Mouse (Mus musculus) liver, adult 2 months (tissue): Measurements from ENCODE around the gene Rita1. TPM values are rescaled to one million over a fixed set of nuclear protein-coding genes. Genes with fewer than 3 reads are reported as not detected.

Source experiments
- DNase-seq: peaks from one replicate; pipeline ENCODE4 v3.0.0-alpha.2; 2011; ENCODE audit warnings: low read depth, low spot score; ENCODE audit errors: extremely low read depth
- H3K27ac ChIP-seq: fragments of 200-500 bp; replicated peaks from 2 replicates; pipeline ENCODE4 v1.5.1; 2012; ENCODE audit warnings: low read depth, mild to moderate bottlenecking, control low read depth, inconsistent platforms, low read length; ENCODE audit not compliant: insufficient read depth
- H3K27me3 ChIP-seq: fragments of 200-500 bp; 2 replicates; pipeline ENCODE4 v1.6.1; 2012; ENCODE audit warnings: mild to moderate bottlenecking, moderate library complexity, low read length, inconsistent platforms; ENCODE audit not compliant: control insufficient read depth, insufficient read depth
- H3K36me3 ChIP-seq: fragments of 200-500 bp; 2 replicates; pipeline ENCODE4 v1.6.1; 2012; ENCODE audit warnings: low read length, inconsistent platforms; ENCODE audit not compliant: control insufficient read depth, insufficient read depth
- H3K4me1 ChIP-seq: fragments of 200-500 bp; 2 replicates; pipeline ENCODE4 v1.6.1; 2011; ENCODE audit warnings: low read length; ENCODE audit not compliant: control insufficient read depth, insufficient read depth
- H3K4me3 ChIP-seq: fragments of 200-500 bp; 2 replicates; pipeline ENCODE4 v1.5.1; 2011; ENCODE audit warnings: low read depth, mild to moderate bottlenecking, control low read depth, low read length, moderate library complexity; ENCODE audit not compliant: insufficient read depth
- H3K79me2 ChIP-seq: fragments of 200-500 bp; 2 replicates; pipeline ENCODE4 v1.6.1; 2012; ENCODE audit warnings: inconsistent platforms, mild to moderate bottlenecking, low read length, moderate library complexity; ENCODE audit not compliant: control insufficient read depth, insufficient read depth
- H3K9ac ChIP-seq: fragments of 200-500 bp; 2 replicates; pipeline ENCODE4 v1.6.1; 2012; ENCODE audit warnings: low read depth, mild to moderate bottlenecking, control low read depth, inconsistent platforms, low read length
- CTCF ChIP-seq: fragments of 200-500 bp; IDR thresholded peaks from 2 replicates; pipeline ENCODE4 v1.5.1; 2011; ENCODE audit warnings: low read depth, low read length, control low read depth
- POLR2A ChIP-seq: fragments of 200-500 bp; IDR thresholded peaks from 2 replicates; pipeline ENCODE4 v1.6.1; 2011; ENCODE audit warnings: low read length, control low read depth; ENCODE audit not compliant: insufficient read depth; ENCODE audit errors: extremely low read depth
- WGBS: fragments of 180-500 bp; shearing (Covaris S2); methylation state at CpG from one replicate; pipeline ENCODE4 v1.1.7; 2018; 5-methylcytosine and 5-hydroxymethylcytosine counted together
- polyA plus RNA-seq: library from polyadenylated mRNA; depleted of rRNA; stranded (reverse); fragments of >200 nt; gene quantifications from 2 replicates; pipeline ENCODE4 v1.2.3, GENCODE M21; 2012
- total RNA-seq: library from RNA; depleted of rRNA; stranded (reverse); fragments of >200 nt; gene quantifications from 2 replicates; pipeline ENCODE4 v1.2.3, GENCODE M21; 2014

Gene Rita1
- total and polyA plus RNA-seq, 2 experiments = 5.9 to 9.1 TPM

GRCm38 (mm10) chr5:120590356-120591010 lies 21.9 kb downstream of the Rita1 start:
- H3K36me3 ChIP-seq = no peaks in the 10 kb centered on the region
- peak; percentile 56 for DNase-seq
- WGBS = 81% methylated on average over 16 of the region's 16 CpGs
- H3K4me1 ChIP-seq = peaks cover 14% of the 10 kb centered on the region
- no peak overlapping the region for H3K9ac ChIP-seq
- no peak for TF ChIP-seq POLR2A
- peak; percentile 78 for TF ChIP-seq CTCF
- H3K4me3 ChIP-seq = no peak overlapping the region
- H3K27me3 ChIP-seq = no peaks in the 10 kb centered on the region
- H3K27ac ChIP-seq = no peak overlapping the region
- H3K79me2 ChIP-seq = no peaks in the 10 kb centered on the region; the same call in 1 of the 2 replicates

GRCm38 (mm10) chr5:120588569-120589094 lies 23.8 kb downstream of the Rita1 start, which contains the start of the genes Tpcn1 and Iqcd:
Gene Tpcn1 (minus strand): TSS chr5:120588673.
Gene Iqcd (plus strand): TSS chr5:120589016.
- peak within 1 kb of the TSS; percentile 73 for H3K27ac ChIP-seq
- TF ChIP-seq CTCF (no peak), POLR2A (peak; percentile 98)
- H3K27me3 ChIP-seq = no peaks in the 10 kb centered on the region
- H3K4me3 ChIP-seq = peak within 1 kb of the TSS; percentile 79
- H3K79me2 ChIP-seq = peaks cover 8% of the 10 kb centered on the region
- H3K9ac ChIP-seq = peak within 1 kb of the TSS; percentile 90
- H3K4me1 ChIP-seq = peaks cover 16% of the 10 kb centered on the region
- peaks cover 10% of the 10 kb centered on the region; the same call in 1 of the 2 replicates for H3K36me3 ChIP-seq
- DNase-seq = peak; percentile 95
- WGBS = under 1% methylated on average over 35 of the region's 35 CpGs

GRCm38 (mm10) chr5:120587940-120588568 lies 24.3 kb downstream of the Rita1 start:
- Histone ChIP-seq H3K4me1 (peaks cover 16% of the 10 kb centered on the region), H3K79me2 (peaks cover 14% of the 10 kb centered on the region), H3K27me3 (no peaks in the 10 kb centered on the region), H3K27ac (peak overlapping the region; percentile 73), H3K36me3 (peaks cover 13% of the 10 kb centered on the region; the same call in 1 of the 2 replicates), H3K9ac (peak overlapping the region; percentile 90), H3K4me3 (peak overlapping the region; percentile 79)
- under 1% methylated on average over 29 of the region's 29 CpGs for WGBS
- DNase-seq = no peak
- TF ChIP-seq CTCF = no peak

- DNase-seq = no peak
- Histone ChIP-seq H3K9ac (peak overlapping the region; percentile 90), H3K36me3 (peaks cover 13% of the 10 kb centered on the region; the same call in 1 of the 2 replicates), H3K4me3 (peak overlapping the region; percentile 79), H3K27ac (peak overlapping the region; percentile 73), H3K27me3 (no peaks in the 10 kb centered on the region), H3K79me2 (peaks cover 14% of the 10 kb centered on the region), H3K4me1 (peaks cover 16% of the 10 kb centered on the region)
- 6% methylated on average over 9 of the region's 9 CpGs for WGBS
- TF ChIP-seq CTCF (no peak), POLR2A (no peak)
Observed at GRCm38 (mm10) chr5:120587616-120587926, 24.8 kb downstream of the Rita1 start.

GRCm38 (mm10) chr5:120586741-120587615 lies 25.4 kb downstream of the Rita1 start:
- H3K27me3 ChIP-seq = no peaks in the 10 kb centered on the region
- WGBS = 5% methylated on average over 17 of the region's 17 CpGs
- TF ChIP-seq POLR2A (peak; percentile 62; the same call in 1 of the 2 replicates), CTCF (no peak)
- H3K36me3 ChIP-seq = peaks cover 17% of the 10 kb centered on the region
- peak; percentile 97 for DNase-seq
- peak overlapping the region; percentile 90 for H3K9ac ChIP-seq
- peaks cover 14% of the 10 kb centered on the region for H3K79me2 ChIP-seq
- peak overlapping the region; percentile 79 for H3K4me3 ChIP-seq
- H3K4me1 ChIP-seq = peaks cover 16% of the 10 kb centered on the region
- peak overlapping the region; percentile 74 for H3K27ac ChIP-seq
